ENCODE assay signal across 8 mouse cellular contexts in genomic region chr5:35131773-35132172, GRCm38 (mm10). TPM values are rescaled to one million over a fixed set of nuclear protein-coding genes. Genes with fewer than 3 reads are reported as not detected.
DNase-seq lines count a peak whose midpoint lies in the region; ATAC-seq and TF ChIP-seq lines count a peak whose summit lies in the region.

No protein-coding gene starts in this region.

- intact Hi-C loops in gastrocnemius, postnatal 14 days (cut with DNase I; ENCODE audit: low total_unique reads): no loop called here

- no peak for TF ChIP-seq POLR2A in spleen, adult 2 months (IDR thresholded peaks at IDR 0.05; ENCODE audit: low read depth, low read length)

- H3K4me2 ChIP-seq in intestine, embryonic 14.5 days (ENCODE audit: low read length): no peak overlapping the region
- no peak overlapping the region for H3K4me2 ChIP-seq in intestine, embryonic 16.5 days (ENCODE audit: low read depth, low read length)
- no peak overlapping the region for H3K4me2 ChIP-seq in midbrain, postnatal 0 days (ENCODE audit: low read depth, low read length, poor library complexity, severe bottlenecking)

- H3K36me3 ChIP-seq in intestine, embryonic 14.5 days (ENCODE audit: control insufficient read depth, insufficient read depth, low read length): no peaks in the 10 kb centered on the region
- H3K36me3 ChIP-seq in intestine, embryonic 16.5 days (ENCODE audit: control insufficient read depth, insufficient read depth, low read length): no peaks in the 10 kb centered on the region
- no peaks in the 10 kb centered on the region for H3K36me3 ChIP-seq in limb, embryonic 10.5 days
- H3K36me3 ChIP-seq in midbrain, postnatal 0 days (ENCODE audit: insufficient read depth, low read length): no peaks in the 10 kb centered on the region
- H3K36me3 ChIP-seq in spleen, adult 2 months (ENCODE audit: control insufficient read depth, insufficient read depth, low read length): no peaks in the 10 kb centered on the region

- H3K4me1 ChIP-seq in intestine, embryonic 14.5 days (replicated peaks; ENCODE audit: control insufficient read depth, insufficient read depth, low read length): no peaks in the 10 kb centered on the region
- no peaks in the 10 kb centered on the region for H3K4me1 ChIP-seq in intestine, embryonic 16.5 days (ENCODE audit: control insufficient read depth, insufficient read depth, low read length)
- 0 out of 2 replicates have a peak, but pooled peaks cover 7% of the 10 kb centered on the region for H3K4me1 ChIP-seq in limb, embryonic 10.5 days
- no peaks in the 10 kb centered on the region for H3K4me1 ChIP-seq in midbrain, postnatal 0 days (ENCODE audit: insufficient read depth, low read length)
- no peaks in the 10 kb centered on the region for H3K4me1 ChIP-seq in spleen, adult 2 months (ENCODE audit: control insufficient read depth, insufficient read depth, insufficient read length)

- 6% methylated on average over 7 of the region's 7 CpGs for WGBS in intestine, embryonic 14.5 days
- 10% methylated on average over 7 of the region's 7 CpGs for WGBS in intestine, embryonic 16.5 days
- WGBS in limb, embryonic 10.5 days: 6% methylated on average over 7 of the region's 7 CpGs
- WGBS in midbrain, postnatal 0 days: 4% methylated on average over 7 of the region's 7 CpGs
- 8% methylated on average over 7 of the region's 7 CpGs for WGBS in spleen, adult 2 months

- DNase-seq in intestine, embryonic 14.5 days (ENCODE audit: low spot score): peak; percentile 88
- DNase-seq in embryo, embryonic 10 days (ENCODE audit: low spot score): peak; percentile 88
- peak; percentile 90 for DNase-seq in gastrocnemius, postnatal 14 days
- peak; percentile 70 to 88 for DNase-seq in kidney, adult 8-10 months
- DNase-seq in limb, embryonic 10.5 days (ENCODE audit: low spot score): peak; percentile 91
- DNase-seq in midbrain, postnatal 0 days (ENCODE audit: low spot score): peak; percentile 91
- peak; percentile 5 to 55 for DNase-seq in spleen, adult 2 months (ENCODE audit: low read depth in 1 of 2, low spot score in 2 of 2)

- H3K4me3 ChIP-seq in intestine, embryonic 14.5 days (ENCODE audit: low read depth, low read length): no peak overlapping the region
- no peak overlapping the region for H3K4me3 ChIP-seq in intestine, embryonic 16.5 days (ENCODE audit: low read length)
- no peak overlapping the region for H3K4me3 ChIP-seq in limb, embryonic 10.5 days
- H3K4me3 ChIP-seq in midbrain, postnatal 0 days (ENCODE audit: low read depth, low read length): no peak overlapping the region
- no peak overlapping the region for H3K4me3 ChIP-seq in spleen, adult 2 months (ENCODE audit: extremely low read depth, insufficient read depth, insufficient read length)

- H3K27ac ChIP-seq in intestine, embryonic 14.5 days (ENCODE audit: low read depth): no peak overlapping the region
- H3K27ac ChIP-seq in intestine, embryonic 16.5 days (ENCODE audit: low read length): no peak overlapping the region
- H3K27ac ChIP-seq in limb, embryonic 10.5 days: no peak overlapping the region
- no peak overlapping the region for H3K27ac ChIP-seq in midbrain, postnatal 0 days (ENCODE audit: low read depth, low read length)
- no peak overlapping the region for H3K27ac ChIP-seq in spleen, adult 2 months (ENCODE audit: insufficient read depth, low read length)

- no peak overlapping the region for H3K9ac ChIP-seq in intestine, embryonic 14.5 days (ENCODE audit: low read length)
- no peak overlapping the region for H3K9ac ChIP-seq in intestine, embryonic 16.5 days (ENCODE audit: low read depth, low read length)
- no peak overlapping the region for H3K9ac ChIP-seq in midbrain, postnatal 0 days (replicated peaks; ENCODE audit: low read length, poor library complexity, severe bottlenecking)

- H3K27me3 ChIP-seq in intestine, embryonic 14.5 days (replicated peaks; ENCODE audit: control insufficient read depth, insufficient read depth, low read length): no peaks in the 10 kb centered on the region
- H3K27me3 ChIP-seq in intestine, embryonic 16.5 days (replicated peaks; ENCODE audit: control insufficient read depth, insufficient read depth, low read length): no peaks in the 10 kb centered on the region
- H3K27me3 ChIP-seq in limb, embryonic 10.5 days (ENCODE audit: low read depth, poor library complexity, severe bottlenecking): no peaks in the 10 kb centered on the region; the same call in 1 of the 2 replicates
- no peaks in the 10 kb centered on the region for H3K27me3 ChIP-seq in midbrain, postnatal 0 days (ENCODE audit: insufficient read depth, low read length)
- no peaks in the 10 kb centered on the region for H3K27me3 ChIP-seq in spleen, adult 2 months (ENCODE audit: control insufficient read depth, insufficient read depth, low read length)

- H3K9me3 ChIP-seq in intestine, embryonic 14.5 days (ENCODE audit: control insufficient read depth, low read length): no peaks in the 10 kb centered on the region
- H3K9me3 ChIP-seq in intestine, embryonic 16.5 days (ENCODE audit: control insufficient read depth, low read length): no peaks in the 10 kb centered on the region
- H3K9me3 ChIP-seq in limb, embryonic 10.5 days (replicated peaks): no peaks in the 10 kb centered on the region
- no peaks in the 10 kb centered on the region for H3K9me3 ChIP-seq in midbrain, postnatal 0 days (ENCODE audit: low read length)

- ATAC-seq in intestine, embryonic 14.5 days (replicated peaks; ENCODE audit: low FRiP score, low TSS enrichment, low read depth): no peak
- ATAC-seq in intestine, embryonic 16.5 days: no peak
- ATAC-seq in midbrain, postnatal 0 days (ENCODE audit: low FRiP score): no peak

- peak; percentile 83 for TF ChIP-seq CTCF in midbrain, postnatal 0 days (IDR thresholded peaks at IDR 0.05)
- TF ChIP-seq CTCF in spleen, adult 2 months (IDR thresholded peaks at IDR 0.05; ENCODE audit: extremely low read depth, insufficient read depth, insufficient read length, insufficient replicate concordance): peak; percentile 78

RNA-seq across cellular contexts. Expression of gene Lrpap1, which starts 26.2 kb away (rescaled TPM):
- 107 and 117 TPM in 2 replicates for polyA plus RNA-seq in intestine, embryonic 14.5 days (2014; fragmentation: Nextera tagmentation; extraction: Ambion mirVana)
- 78.4 and 82.6 TPM in 2 replicates for polyA plus RNA-seq in intestine, embryonic 16.5 days (2015; fragmentation: Nextera tagmentation; extraction: Ambion mirVana)
- 10 to 100 TPM; 33.0 to 36.7 TPM for total RNA-seq in gastrocnemius, postnatal 14 days (2021)
- polyA plus RNA-seq in limb, embryonic 10.5 days (2016; fragmentation: Nextera tagmentation; extraction: Ambion mirVana): 54.6 and 58.5 TPM in 2 replicates
- 78.9 and 89.1 TPM in 2 replicates for total RNA-seq in midbrain, postnatal 0 days (2014; rRNA removed)
- polyA plus RNA-seq in midbrain, postnatal 0 days (2015; fragmentation: Nextera tagmentation; extraction: Ambion mirVana): 177 and 189 TPM in 2 replicates
- 12.6 and 14.9 TPM in 2 replicates for polyA plus RNA-seq in spleen, adult 2 months (2012; rRNA removed)

Comparison
In these comparisons a context has a peak if more than half of its experiments do, and no peak if none do; other contexts are left out.
1. DNase-seq: peak in every context shown above with its lines; median percentile 91 in limb, embryonic 10.5 days; 91 in midbrain, postnatal 0 days; 90 in gastrocnemius, postnatal 14 days; 88 in intestine, embryonic 14.5 days; 88 in embryo, embryonic 10 days; 79 in kidney, adult 8-10 months; 30 in spleen, adult 2 months.